Mouse (Mus musculus): ENCODE measurements at regions not wholly inside any gene's neighbourhood (a gene's known extent, or its start where the extent isn't known, plus 50 kb on each side); places are given as distances from the start of the nearest gene placed in this dataset.
"Not testable (repeated sequence)": the region's sequence is repeated elsewhere in the genome, so short reads cannot be mapped to it uniquely, and the experiment has no call there.

- H3K9me3 ChIP-seq: peaks cover 16% of the 10 kb centered on the region
- not testable (repeated sequence) for H3K27me3 ChIP-seq (replicated peaks); H3K36me3 ChIP-seq (replicated peaks; ENCODE audit: low read length); H3K4me1 ChIP-seq; H3K4me3 ChIP-seq (replicated peaks)
Measured at GRCm38 (mm10) chr12:17852138-17852537, 161.5 kb downstream of the Hpcal1 start.

GRCm38 (mm10) chr12:17872491-17872890 is 181.8 kb downstream of the Hpcal1 start:
- not testable (repeated sequence) for H3K9me3 ChIP-seq

GRCm38 (mm10) chr12:17881371-17882116 is 190.9 kb downstream of the Hpcal1 start:
- TF ChIP-seq FLI1 (IDR thresholded peaks at IDR 0.05; ENCODE audit: low read length): no peak
- TF ChIP-seq GATA1 (IDR thresholded peaks at IDR 0.05; ENCODE audit: borderline replicate concordance, low read length): no peak
- peaks cover 7% of the 10 kb centered on the region for H3K4me1 ChIP-seq
- peaks cover 6% of the 10 kb centered on the region; the same call in 1 of the 2 replicates for H3K9me3 ChIP-seq
- H3K4me3 ChIP-seq (replicated peaks): peak overlapping the region; percentile 98
- no peaks in the 10 kb centered on the region for H3K36me3 ChIP-seq (replicated peaks; ENCODE audit: low read length)
- H3K27me3 ChIP-seq (replicated peaks): peaks cover 2% of the 10 kb centered on the region

More at GRCm38 (mm10) chr12:17872491-17872890, 181.8 kb downstream of the Hpcal1 start:
- H3K36me3 ChIP-seq (replicated peaks; ENCODE audit: low read length); H3K4me1 ChIP-seq; H3K4me3 ChIP-seq (replicated peaks); H3K27me3 ChIP-seq (replicated peaks): not testable (repeated sequence)

- H3K4me3 ChIP-seq (replicated peaks): peak overlapping the region; percentile 98
- not testable (repeated sequence) for H3K4me1 ChIP-seq; H3K27me3 ChIP-seq (replicated peaks); H3K36me3 ChIP-seq (replicated peaks; ENCODE audit: low read length)
- peaks cover 10% of the 10 kb centered on the region for H3K9me3 ChIP-seq
Measured at GRCm38 (mm10) chr12:17882117-17883116, 191.8 kb downstream of the Hpcal1 start.

GRCm38 (mm10) chr12:17891663-17892310 is 201.1 kb downstream of the Hpcal1 start:
- H3K4me3 ChIP-seq (replicated peaks); H3K4me1 ChIP-seq; H3K27me3 ChIP-seq (replicated peaks); H3K36me3 ChIP-seq (replicated peaks; ENCODE audit: low read length): not testable (repeated sequence)
- peaks cover 32% of the 10 kb centered on the region for H3K9me3 ChIP-seq

- H3K4me1 ChIP-seq; H3K36me3 ChIP-seq (replicated peaks; ENCODE audit: low read length); H3K4me3 ChIP-seq (replicated peaks); H3K27me3 ChIP-seq (replicated peaks): not testable (repeated sequence)
- H3K9me3 ChIP-seq: peaks cover 19% of the 10 kb centered on the region
Measured at GRCm38 (mm10) chr12:17913058-17913457, 222.4 kb downstream of the Hpcal1 start.

Measured in megakaryocyte, embryonic 14.5 days (primary cell).